Mouse (Mus musculus) hindbrain, embryonic 13.5 days (tissue): ENCODE measurements at regions not wholly inside any gene's neighbourhood (a gene's known extent, or its start where the extent isn't known, plus 50 kb on each side); places are given as distances from the start of the nearest gene placed in this dataset.

Source experiments
- ATAC-seq: fragments of 200-750 bp; cut with Nextera tagmentation; 2 replicates; pipeline ENCODE4 v1.8.0; 2017; ENCODE audit warnings: moderate TSS enrichment; ENCODE audit not compliant: low FRiP score
- H3K27ac ChIP-seq: fragments of 300-500 bp; sonication (generic); 2 replicates; pipeline ENCODE4 v1.5.1; 2015; ENCODE audit warnings: inconsistent platforms, mild to moderate bottlenecking, moderate library complexity
- H3K27me3 ChIP-seq: fragments of 300-500 bp; sonication (generic); 2 replicates; pipeline ENCODE4 v1.6.1; 2015; ENCODE audit warnings: mild to moderate bottlenecking, inconsistent platforms
- H3K36me3 ChIP-seq: fragments of 300-500 bp; sonication (generic); 2 replicates; pipeline ENCODE4 v1.6.1; 2015; ENCODE audit warnings: mild to moderate bottlenecking, inconsistent platforms
- H3K4me1 ChIP-seq: fragments of 300-500 bp; sonication (generic); replicated peaks from 2 replicates; pipeline ENCODE4 v1.6.1; 2015; ENCODE audit warnings: inconsistent platforms
- H3K4me2 ChIP-seq: fragments of 300-500 bp; sonication (generic); 2 replicates; pipeline ENCODE4 v1.6.1; 2015; ENCODE audit warnings: inconsistent platforms, mild to moderate bottlenecking, moderate library complexity
- H3K4me3 ChIP-seq: fragments of 300-500 bp; sonication (generic); 2 replicates; pipeline ENCODE4 v1.5.1; 2015; ENCODE audit warnings: mild to moderate bottlenecking, inconsistent platforms
- H3K9ac ChIP-seq: fragments of 300-500 bp; sonication (generic); 2 replicates; pipeline ENCODE4 v1.6.1; 2015; ENCODE audit warnings: mild to moderate bottlenecking, inconsistent platforms
- H3K9me3 ChIP-seq: fragments of 300-500 bp; sonication (generic); 2 replicates; pipeline ENCODE4 v1.6.1; 2016; ENCODE audit warnings: inconsistent platforms
- WGBS: fragments of 180-500 bp; shearing (Covaris S2); methylation state at CpG from one replicate; pipeline ENCODE4 v1.1.7; 2015; 5-methylcytosine and 5-hydroxymethylcytosine counted together

DNA sequence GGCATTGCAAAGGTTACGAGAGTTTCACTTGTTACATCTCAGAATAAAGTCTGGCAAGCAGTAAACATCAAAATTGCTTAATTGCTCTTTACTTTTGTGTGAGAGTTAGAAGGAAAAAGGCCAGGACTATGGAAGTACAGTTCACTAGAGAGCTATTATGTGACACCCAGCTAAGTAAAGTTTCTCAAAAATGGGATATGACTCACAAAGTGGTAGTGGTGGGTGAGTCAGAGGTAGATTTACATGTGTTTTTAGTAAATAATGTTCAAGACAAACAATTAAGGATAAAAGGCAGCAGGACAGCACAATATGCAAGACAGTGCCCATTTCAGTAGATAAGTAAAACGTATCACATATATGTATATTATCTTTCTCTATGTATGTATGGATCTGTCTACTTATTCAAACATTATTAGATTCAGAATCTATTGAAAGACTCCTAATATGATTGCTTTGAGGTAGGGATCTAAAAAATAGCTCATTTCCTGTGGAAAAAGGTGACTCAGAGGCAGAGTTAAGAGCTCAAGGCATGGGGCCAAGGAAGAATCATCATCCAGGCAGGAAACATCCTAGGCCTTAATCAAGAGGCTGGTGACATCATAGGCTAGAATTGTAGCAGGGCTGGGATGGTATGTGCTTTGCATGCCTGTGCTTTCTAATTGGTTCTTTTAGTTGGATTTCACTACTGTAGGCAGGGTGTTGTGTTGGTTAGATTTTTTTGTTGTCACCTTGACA, 211.2 kb downstream of the C1d start:
- Histone ChIP-seq H3K36me3 (no peaks in the 10 kb centered on the region), H3K4me3 (no peak overlapping the region), H3K9ac (no peak overlapping the region), H3K27ac (no peak overlapping the region), H3K4me1 (no peaks in the 10 kb centered on the region), H3K4me2 (no peak overlapping the region), H3K27me3 (no peaks in the 10 kb centered on the region), H3K9me3 (no peaks in the 10 kb centered on the region)
- WGBS, result 95% methylated on average over 2 of the region's 2 CpGs
- ATAC-seq, result no peak

DNA sequence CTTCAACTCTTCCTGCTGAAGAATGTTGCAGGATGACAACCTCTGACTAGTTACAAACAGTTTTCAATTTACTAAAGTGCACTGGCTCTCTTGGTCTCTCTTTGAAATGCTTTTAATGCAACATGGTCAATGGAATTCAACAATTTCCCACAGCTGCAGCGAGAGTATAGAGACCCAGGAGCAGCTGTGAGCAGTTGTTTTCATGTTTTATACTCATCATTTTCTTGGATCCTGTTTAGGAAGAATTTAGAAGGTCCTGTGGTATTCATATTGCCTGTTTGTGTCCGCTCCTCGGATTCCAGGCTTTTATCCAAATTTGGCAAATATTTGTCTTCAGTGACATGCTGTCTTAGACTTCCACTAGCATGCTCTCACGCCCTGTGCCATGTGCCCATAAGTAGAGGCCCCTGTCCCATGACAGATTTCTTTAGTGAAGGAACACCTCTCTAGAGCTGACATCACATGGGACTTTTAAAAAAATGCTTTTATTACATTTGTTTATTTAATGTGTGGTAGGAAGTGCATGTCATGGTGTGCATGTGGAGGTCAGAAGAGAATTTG, 224.1 kb downstream of the C1d start:
- no peak overlapping the region for H3K4me3 ChIP-seq
- no peaks in the 10 kb centered on the region for H3K9me3 ChIP-seq
- no peak overlapping the region for H3K4me2 ChIP-seq
- no peak for ATAC-seq
- H3K27ac ChIP-seq, result no peak overlapping the region
- WGBS, result 83% methylated on average over 4 of the region's 4 CpGs
- no peaks in the 10 kb centered on the region for H3K36me3 ChIP-seq
- no peaks in the 10 kb centered on the region for H3K27me3 ChIP-seq
- no peaks in the 10 kb centered on the region for H3K4me1 ChIP-seq
- H3K9ac ChIP-seq, result no peak overlapping the region

DNA sequence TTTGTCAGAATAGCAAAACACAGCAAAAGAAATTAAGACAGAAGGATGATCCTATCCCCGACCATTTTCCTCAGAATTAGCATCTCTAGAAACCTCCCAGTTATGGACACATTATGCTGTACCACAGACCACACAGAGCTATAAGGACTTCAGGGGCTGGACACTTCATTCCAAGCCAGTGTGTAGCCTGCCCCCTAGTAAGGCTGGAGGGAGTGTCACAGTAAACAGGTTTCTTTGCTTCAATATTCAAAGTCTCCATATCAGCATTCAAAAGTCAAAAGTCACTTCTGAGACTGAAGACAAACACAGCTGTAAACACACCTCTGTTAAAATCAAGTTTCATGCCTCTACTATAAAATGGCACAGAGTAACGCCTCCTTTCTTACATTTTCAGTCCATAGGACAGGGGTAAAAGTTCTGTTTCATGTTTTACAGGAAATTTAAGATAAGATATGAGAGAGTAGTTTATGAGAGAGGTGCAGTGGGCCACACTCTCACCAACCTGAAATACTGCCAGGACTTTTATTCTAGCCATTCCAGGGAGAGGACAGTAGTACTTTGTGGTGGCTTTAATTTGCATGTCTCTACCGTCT, 226.6 kb downstream of the C1d start:
- Histone ChIP-seq H3K9ac (no peak overlapping the region), H3K4me2 (no peak overlapping the region), H3K9me3 (no peaks in the 10 kb centered on the region), H3K36me3 (no peaks in the 10 kb centered on the region), H3K27me3 (no peaks in the 10 kb centered on the region), H3K4me3 (no peak overlapping the region), H3K27ac (no peak overlapping the region), H3K4me1 (no peaks in the 10 kb centered on the region)
- ATAC-seq, result no peak
- WGBS, result 73% methylated on average over 3 of the region's 3 CpGs

DNA sequence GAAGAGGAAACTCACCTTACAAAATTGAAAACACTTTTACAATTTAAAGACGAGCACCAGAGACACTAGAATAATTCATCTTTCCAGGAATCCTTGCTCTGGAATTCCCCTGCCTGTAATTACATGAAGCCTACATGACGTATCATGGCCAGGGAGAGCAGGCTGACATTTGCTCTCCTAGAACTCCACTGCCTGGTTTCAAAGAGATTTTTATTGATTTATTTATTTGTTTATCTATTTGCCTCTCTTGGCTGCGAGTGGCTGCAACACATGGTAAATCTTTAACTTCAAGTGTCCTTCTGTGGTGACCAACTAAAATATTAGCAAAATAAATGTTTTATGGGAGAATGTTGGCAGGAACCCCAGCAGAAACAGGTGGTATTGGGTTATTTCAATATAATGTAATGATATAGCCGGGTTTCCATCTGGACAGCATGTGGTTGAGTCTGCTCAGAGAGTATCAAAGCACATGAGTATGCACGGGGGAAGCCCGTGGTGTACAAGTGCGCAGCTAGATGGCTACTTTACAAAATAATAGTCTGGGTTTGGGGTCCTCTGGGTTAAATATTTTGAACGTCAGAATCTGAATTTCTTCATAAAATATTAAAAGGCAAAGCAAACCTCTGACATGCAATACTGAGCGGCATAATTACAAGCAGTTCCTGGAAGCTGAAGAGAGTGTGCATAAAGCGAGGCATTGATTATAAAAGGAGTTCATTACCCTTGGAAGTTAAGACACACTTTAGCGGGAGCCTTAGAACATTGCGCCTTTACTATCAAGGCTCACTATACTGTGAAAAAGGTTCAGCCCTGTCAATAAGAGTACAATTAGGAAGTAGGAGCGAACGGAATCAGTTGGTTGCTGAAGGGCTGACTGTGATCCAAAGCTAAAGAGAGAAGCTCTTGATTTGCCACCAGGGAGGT, 244.0 kb downstream of the C1d start:
- no peak overlapping the region for H3K9ac ChIP-seq
- H3K27me3 ChIP-seq, result no peaks in the 10 kb centered on the region
- H3K4me2 ChIP-seq, result no peak overlapping the region
- H3K36me3 ChIP-seq, result no peaks in the 10 kb centered on the region
- no peak overlapping the region for H3K4me3 ChIP-seq
- no peaks in the 10 kb centered on the region for H3K4me1 ChIP-seq
- 74% methylated on average over 14 of the region's 14 CpGs for WGBS
- no peak overlapping the region for H3K27ac ChIP-seq
- ATAC-seq, result no peak
- H3K9me3 ChIP-seq, result no peaks in the 10 kb centered on the region

DNA sequence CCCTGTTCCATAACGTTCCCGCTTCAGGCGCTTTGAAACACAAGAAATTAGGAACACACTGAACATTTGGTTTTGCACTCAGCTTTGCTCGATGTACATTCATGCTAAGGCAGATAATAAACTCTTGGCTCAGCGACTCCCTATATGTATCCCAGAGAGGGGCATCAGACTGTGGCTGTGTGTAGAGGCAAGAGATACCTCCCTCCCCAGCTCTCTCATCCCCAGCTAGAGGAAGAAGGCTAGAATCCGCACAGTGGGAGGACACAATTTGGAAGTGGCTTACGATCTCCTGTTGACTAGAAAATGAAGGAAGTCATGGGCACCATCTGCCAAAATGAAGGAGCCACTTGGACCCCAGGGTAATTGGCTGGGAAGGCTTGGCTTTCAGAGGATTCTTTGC, 244.7 kb downstream of the C1d start:
- H3K36me3 ChIP-seq, result no peaks in the 10 kb centered on the region
- no peak for ATAC-seq
- no peak overlapping the region for H3K4me2 ChIP-seq
- no peaks in the 10 kb centered on the region for H3K4me1 ChIP-seq
- H3K27me3 ChIP-seq, result no peaks in the 10 kb centered on the region
- H3K9me3 ChIP-seq, result no peaks in the 10 kb centered on the region
- H3K27ac ChIP-seq, result no peak overlapping the region
- H3K9ac ChIP-seq, result no peak overlapping the region
- 89% methylated on average over 7 of the region's 7 CpGs for WGBS
- no peak overlapping the region for H3K4me3 ChIP-seq

DNA sequence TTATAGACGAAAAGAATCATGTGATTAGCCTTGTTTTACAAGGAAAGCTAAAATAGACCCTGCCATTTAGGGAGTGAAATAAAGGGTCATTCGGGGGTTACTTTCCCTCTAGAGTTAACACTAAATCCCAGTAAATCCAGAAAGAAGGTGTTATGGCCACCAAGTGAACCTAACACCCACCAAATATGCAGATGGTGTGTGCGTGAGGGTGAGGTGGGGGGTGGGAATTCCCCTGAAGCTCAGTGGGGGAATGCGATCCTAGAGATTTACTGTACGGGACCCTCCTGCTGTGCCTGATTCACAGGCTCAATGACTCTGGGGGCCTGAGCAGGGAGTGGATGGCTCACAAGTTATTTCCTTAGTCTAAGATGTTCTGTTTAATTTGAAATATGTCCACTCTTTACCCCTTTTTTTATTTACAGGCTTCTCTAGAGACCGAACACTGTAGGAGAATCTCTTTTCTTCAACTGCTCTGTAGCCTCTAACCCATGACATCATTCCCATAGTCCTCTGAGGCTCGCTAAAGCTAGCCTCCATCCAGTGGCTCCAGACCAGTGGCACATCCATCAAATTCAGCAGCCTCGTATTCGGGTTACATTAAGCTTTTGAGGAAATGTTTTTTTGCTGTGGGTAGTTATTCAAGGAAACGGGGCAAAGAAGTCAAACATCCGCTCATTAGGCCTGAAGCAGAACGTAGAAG, 265.0 kb downstream of the C1d start:
- H3K27ac ChIP-seq, result no peak overlapping the region
- no peaks in the 10 kb centered on the region for H3K27me3 ChIP-seq
- H3K4me1 ChIP-seq, result no peaks in the 10 kb centered on the region
- no peak overlapping the region for H3K4me2 ChIP-seq
- WGBS, result 76% methylated on average over 12 of the region's 12 CpGs
- ATAC-seq, result no peak
- H3K9me3 ChIP-seq, result no peaks in the 10 kb centered on the region
- no peaks in the 10 kb centered on the region for H3K36me3 ChIP-seq
- no peak overlapping the region for H3K4me3 ChIP-seq
- no peak overlapping the region for H3K9ac ChIP-seq

DNA sequence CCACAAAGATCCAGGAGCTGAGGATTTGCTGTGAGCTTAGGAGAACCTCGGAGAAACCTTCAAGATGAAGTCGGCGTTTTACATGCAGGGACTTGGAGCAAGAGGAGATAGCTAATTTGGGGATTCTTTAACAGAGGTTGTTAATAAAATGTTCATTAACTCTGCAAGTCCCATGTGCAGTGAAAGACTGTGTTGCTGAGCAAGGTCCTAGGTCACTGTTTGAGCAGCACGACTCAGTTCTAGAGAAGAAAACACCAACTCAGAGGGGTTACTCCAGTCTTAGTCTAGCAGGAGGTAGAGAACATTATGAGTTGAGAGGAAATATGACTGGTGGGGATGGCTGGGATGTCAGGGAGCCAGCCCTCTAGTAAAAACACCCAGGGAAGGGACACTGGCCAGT, 265.9 kb downstream of the C1d start:
- H3K27ac ChIP-seq, result no peak overlapping the region
- no peak overlapping the region for H3K4me2 ChIP-seq
- WGBS, result 94% methylated on average over 4 of the region's 4 CpGs
- no peaks in the 10 kb centered on the region for H3K4me1 ChIP-seq
- H3K4me3 ChIP-seq, result no peak overlapping the region
- ATAC-seq, result no peak
- H3K27me3 ChIP-seq, result no peaks in the 10 kb centered on the region
- H3K36me3 ChIP-seq, result no peaks in the 10 kb centered on the region
- H3K9ac ChIP-seq, result no peak overlapping the region
- no peaks in the 10 kb centered on the region for H3K9me3 ChIP-seq

DNA sequence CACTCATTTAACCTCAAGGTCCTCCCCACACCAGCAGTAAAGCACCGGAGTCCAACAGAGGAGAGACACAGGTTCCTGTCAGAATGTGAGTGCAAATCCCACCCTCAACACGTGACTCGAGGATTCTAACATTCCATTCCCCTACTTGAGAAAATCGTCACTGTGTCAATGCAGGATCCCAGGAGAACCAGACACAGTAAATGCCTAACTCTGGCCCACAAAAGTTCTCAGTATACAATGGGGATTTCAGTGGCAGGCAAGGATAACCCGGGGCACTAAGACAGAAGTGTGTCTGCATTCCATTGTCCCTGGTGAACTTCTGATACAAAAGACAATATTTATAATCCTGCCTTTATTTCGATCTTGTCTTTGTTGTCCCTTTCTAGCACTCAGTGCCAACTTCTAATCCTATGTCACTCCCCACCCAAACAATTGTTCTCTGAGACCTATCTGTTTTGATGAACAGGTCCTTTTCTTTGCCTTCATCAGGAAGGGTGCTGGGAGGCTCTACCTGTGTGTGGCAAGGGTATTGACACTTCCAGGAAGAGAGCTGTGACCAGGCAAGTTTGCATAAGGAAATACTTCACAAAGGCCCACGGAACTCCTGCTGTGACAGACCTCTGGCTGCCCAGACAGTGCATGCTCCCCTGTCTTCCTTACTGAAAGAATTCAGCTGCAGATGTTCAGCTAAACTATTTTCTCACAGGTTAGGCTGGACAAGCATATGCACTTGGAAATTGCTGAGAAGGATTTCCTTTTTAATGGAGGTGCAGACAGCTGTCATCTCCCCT, 267.8 kb downstream of the C1d start:
- 55% methylated on average over 7 of the region's 7 CpGs for WGBS
- no peak for ATAC-seq
- Histone ChIP-seq H3K36me3 (no peaks in the 10 kb centered on the region), H3K4me3 (no peak overlapping the region), H3K4me2 (no peak overlapping the region), H3K4me1 (no peaks in the 10 kb centered on the region), H3K9ac (no peak overlapping the region), H3K27ac (no peak overlapping the region), H3K27me3 (no peaks in the 10 kb centered on the region), H3K9me3 (no peaks in the 10 kb centered on the region)

DNA sequence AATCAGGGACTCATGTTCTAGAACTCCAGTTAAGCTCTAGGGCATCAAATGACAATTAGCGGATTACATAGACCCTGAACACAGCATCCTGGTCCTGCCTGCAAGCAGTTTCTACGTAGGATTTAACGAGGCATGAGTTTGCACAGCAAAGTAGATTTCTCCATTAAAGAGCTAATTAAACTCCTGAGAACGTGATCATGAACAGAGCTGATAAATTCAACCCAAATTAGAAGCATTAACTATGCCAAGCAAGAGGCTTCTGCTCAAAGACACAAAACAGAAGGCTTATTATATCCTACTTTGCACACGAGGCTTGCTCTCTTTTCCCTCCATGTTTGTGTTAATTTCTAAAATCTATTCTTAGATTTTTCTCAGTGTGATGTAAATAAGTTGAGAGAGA, 269.1 kb downstream of the C1d start:
- H3K36me3 ChIP-seq, result no peaks in the 10 kb centered on the region
- WGBS, result 63% methylated on average over 5 of the region's 5 CpGs
- ATAC-seq, result no peak

DNA sequence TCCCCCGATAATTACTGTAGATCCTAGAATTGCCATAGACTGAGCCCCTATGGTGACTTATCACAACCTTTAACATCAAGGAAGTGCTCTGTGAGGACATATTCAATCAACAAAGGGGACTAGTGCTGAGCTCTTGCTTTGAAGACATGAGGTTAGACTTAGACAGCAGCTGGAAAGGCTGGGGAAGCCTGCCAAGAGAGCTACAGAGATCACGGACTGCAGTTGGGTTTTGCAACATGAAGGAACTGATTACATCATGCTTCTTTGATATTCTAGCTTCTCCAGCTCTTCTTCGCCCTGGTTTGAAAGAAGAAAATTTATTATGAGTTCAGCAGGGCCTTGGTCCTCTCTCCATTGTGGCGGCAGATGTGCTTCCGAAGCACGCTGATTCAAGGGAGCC, 271.2 kb downstream of the C1d start:
- Histone ChIP-seq H3K4me2 (no peak overlapping the region), H3K27me3 (no peaks in the 10 kb centered on the region), H3K4me1 (no peaks in the 10 kb centered on the region), H3K9me3 (no peaks in the 10 kb centered on the region), H3K27ac (no peak overlapping the region), H3K9ac (no peak overlapping the region), H3K4me3 (no peak overlapping the region), H3K36me3 (no peaks in the 10 kb centered on the region)
- 85% methylated on average over 6 of the region's 6 CpGs for WGBS
- no peak for ATAC-seq

More for the DNA sequence above, 269.1 kb downstream of the C1d start:
- Histone ChIP-seq H3K4me2 (no peak overlapping the region), H3K4me1 (no peaks in the 10 kb centered on the region), H3K9ac (no peak overlapping the region), H3K27me3 (no peaks in the 10 kb centered on the region), H3K27ac (no peak overlapping the region), H3K4me3 (no peak overlapping the region), H3K9me3 (no peaks in the 10 kb centered on the region)

DNA sequence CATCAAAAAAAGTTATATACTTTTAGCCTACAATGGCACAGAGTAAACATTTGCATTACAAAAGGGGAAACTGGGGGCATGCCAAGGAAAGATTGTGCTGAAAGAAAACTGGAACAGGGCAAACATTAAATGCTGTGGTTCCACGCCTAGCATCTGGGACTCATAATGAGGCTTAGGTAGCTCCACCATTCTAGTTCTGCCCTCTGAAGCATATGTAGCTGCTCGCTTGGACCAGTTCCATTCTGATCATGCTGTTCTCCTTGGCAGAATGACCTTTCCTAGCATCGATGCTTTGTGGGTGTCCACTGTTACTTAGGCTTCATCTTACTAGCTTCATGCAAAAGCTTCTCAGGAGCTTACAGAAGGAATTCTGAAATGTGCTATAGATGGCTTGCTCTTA, 276.3 kb downstream of the C1d start:
- no peak overlapping the region for H3K9ac ChIP-seq
- no peaks in the 10 kb centered on the region for H3K9me3 ChIP-seq
- no peaks in the 10 kb centered on the region for H3K4me1 ChIP-seq
- no peak overlapping the region for H3K27ac ChIP-seq
- ATAC-seq, result no peak
- no peaks in the 10 kb centered on the region for H3K27me3 ChIP-seq
- WGBS, result 74% methylated on average over 3 of the region's 3 CpGs
- H3K4me2 ChIP-seq, result no peak overlapping the region
- H3K4me3 ChIP-seq, result no peak overlapping the region
- H3K36me3 ChIP-seq, result no peaks in the 10 kb centered on the region
